Mouse (Mus musculus): Measurements from ENCODE around the gene Meis1. TPM values are rescaled to one million over a fixed set of nuclear protein-coding genes. Genes with fewer than 3 reads are reported as not detected.

Meis1 gene
- polyA plus RNA-seq, 1 experiment from 2014 or later: 153 TPM

DNA sequence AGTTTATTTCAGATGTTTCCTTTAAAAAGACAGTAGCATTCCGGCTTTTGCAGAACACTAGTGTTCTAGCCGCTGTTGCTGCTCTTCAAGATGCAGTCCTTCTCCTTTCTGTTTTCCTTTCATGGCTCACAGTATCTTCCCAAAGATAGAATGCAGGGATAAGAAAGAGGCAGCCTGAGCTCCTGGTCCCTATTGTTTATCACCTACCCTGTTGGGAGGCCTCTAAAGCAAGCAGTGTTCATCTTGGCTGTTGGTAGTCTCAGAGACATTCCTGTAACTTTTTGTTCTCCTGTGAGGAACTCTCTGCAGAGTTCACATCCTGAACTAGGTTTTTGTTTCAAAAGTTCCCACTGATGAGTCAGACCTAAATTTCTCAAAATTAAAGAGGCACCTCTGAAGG lies 3.8 kb upstream of the Meis1 start:
- Histone ChIP-seq H3K4me1 (ENCODE audit: control insufficient read depth, insufficient read depth, low read length) (peaks cover 18% of the 10 kb centered on the region), H3K4me2 (ENCODE audit: low read depth, low read length) (peak overlapping the region; percentile 22), H3K4me3 (replicated peaks; ENCODE audit: low read length) (no peak overlapping the region), H3K27ac (ENCODE audit: low read length) (peak overlapping the region; percentile 58), H3K36me3 (ENCODE audit: control insufficient read depth, insufficient read depth, low read length) (no peaks in the 10 kb centered on the region), H3K9ac (ENCODE audit: low read length) (peak overlapping the region; percentile 51), H3K27me3 (ENCODE audit: control insufficient read depth, insufficient read depth, low read length) (no peaks in the 10 kb centered on the region), H3K9me3 (replicated peaks; ENCODE audit: control insufficient read depth, low read length) (no peaks in the 10 kb centered on the region)
- WGBS: 46% methylated on average over 2 of the region's 2 CpGs
- ATAC-seq (ENCODE audit: insufficient read depth, low FRiP score): no peak

DNA sequence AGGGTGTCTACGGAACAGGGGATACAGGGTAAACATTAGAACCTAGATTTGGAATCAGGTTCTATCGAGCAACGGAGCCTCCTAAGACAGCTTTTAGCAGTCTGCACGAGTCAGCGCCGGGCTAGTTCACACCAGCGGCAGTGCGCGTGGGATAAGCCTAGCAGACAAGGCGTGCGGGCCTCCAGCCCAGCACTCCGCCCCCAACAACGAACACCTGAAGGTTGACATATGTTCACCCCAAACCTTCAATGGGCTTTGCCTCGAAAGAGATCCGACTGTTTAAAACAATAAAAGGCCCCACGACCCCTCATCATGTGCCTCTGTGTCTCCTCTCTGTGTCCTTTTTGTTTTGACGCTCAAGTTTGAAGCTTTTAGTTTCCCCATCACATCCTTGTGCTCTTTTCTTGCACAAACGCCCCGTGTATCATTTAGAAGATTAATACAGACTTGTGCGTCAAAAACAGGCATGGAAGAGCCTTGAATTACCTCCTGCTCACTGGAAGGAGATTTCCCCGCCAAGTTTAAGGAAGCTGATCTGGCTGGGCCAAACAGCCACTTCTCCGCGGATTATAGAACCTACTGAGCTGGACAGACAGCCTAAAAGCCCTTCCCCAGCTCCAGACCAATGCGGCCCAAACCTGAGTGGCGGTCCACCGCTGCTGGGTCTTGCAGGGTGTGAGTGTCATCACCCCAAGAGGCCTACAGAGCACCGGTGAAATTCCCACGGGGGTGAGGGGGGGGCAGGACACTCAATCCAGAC lies 2.3 kb upstream of the Meis1 start:
- no peak; the same call in 1 of the 2 replicates for ATAC-seq (ENCODE audit: insufficient read depth, low FRiP score)
- Histone ChIP-seq H3K9ac (ENCODE audit: low read length) (peak overlapping the region; percentile 100), H3K4me3 (replicated peaks; ENCODE audit: low read length) (peak overlapping the region; percentile 88), H3K27me3 (ENCODE audit: control insufficient read depth, insufficient read depth, low read length) (no peaks in the 10 kb centered on the region), H3K36me3 (ENCODE audit: control insufficient read depth, insufficient read depth, low read length) (no peaks in the 10 kb centered on the region), H3K27ac (ENCODE audit: low read length) (peak overlapping the region; percentile 95), H3K4me1 (ENCODE audit: control insufficient read depth, insufficient read depth, low read length) (peaks cover 15% of the 10 kb centered on the region), H3K9me3 (replicated peaks; ENCODE audit: control insufficient read depth, low read length) (no peaks in the 10 kb centered on the region), H3K4me2 (ENCODE audit: low read depth, low read length) (peak overlapping the region; percentile 81)
- 5% methylated on average over 28 of the region's 28 CpGs for WGBS

DNA sequence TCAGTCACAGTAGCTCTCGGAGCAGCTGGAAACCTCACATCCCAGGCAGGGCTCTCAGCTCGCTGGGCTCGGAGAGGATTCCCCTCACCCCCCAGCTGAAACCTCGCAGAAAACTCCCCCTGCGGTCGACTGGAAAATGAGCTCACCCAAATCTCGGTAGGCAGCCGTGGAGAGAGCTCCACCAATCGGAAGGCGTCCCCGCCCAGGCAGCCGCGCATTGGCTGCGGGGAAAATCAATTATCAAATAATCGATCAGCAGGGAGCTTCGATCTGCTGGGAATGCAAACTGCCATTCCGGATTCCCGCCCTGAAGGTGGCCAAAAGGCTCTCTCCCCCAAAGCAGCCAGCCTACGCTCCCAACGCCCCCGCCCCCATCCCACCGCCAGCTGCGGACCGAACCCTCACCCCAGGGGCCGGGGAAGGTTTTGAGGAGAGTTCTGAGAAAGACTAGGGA lies 1.6 kb upstream of the Meis1 start:
- peak overlapping the region; percentile 88 for H3K4me3 ChIP-seq (replicated peaks; ENCODE audit: low read length)
- peak overlapping the region; percentile 100 for H3K9ac ChIP-seq (ENCODE audit: low read length)
- peak overlapping the region; percentile 81 for H3K4me2 ChIP-seq (ENCODE audit: low read depth, low read length)
- peak; percentile 88 for ATAC-seq (ENCODE audit: insufficient read depth, low FRiP score)
- H3K27me3 ChIP-seq (ENCODE audit: control insufficient read depth, insufficient read depth, low read length): no peaks in the 10 kb centered on the region
- under 1% methylated on average over 25 of the region's 25 CpGs for WGBS
- H3K27ac ChIP-seq (ENCODE audit: low read length): peak overlapping the region; percentile 95
- H3K4me1 ChIP-seq (ENCODE audit: control insufficient read depth, insufficient read depth, low read length): peaks cover 15% of the 10 kb centered on the region
- H3K36me3 ChIP-seq (ENCODE audit: control insufficient read depth, insufficient read depth, low read length): 0 out of 2 replicates have a peak, but pooled peaks cover 3% of the 10 kb centered on the region
- H3K9me3 ChIP-seq (replicated peaks; ENCODE audit: control insufficient read depth, low read length): no peaks in the 10 kb centered on the region

DNA sequence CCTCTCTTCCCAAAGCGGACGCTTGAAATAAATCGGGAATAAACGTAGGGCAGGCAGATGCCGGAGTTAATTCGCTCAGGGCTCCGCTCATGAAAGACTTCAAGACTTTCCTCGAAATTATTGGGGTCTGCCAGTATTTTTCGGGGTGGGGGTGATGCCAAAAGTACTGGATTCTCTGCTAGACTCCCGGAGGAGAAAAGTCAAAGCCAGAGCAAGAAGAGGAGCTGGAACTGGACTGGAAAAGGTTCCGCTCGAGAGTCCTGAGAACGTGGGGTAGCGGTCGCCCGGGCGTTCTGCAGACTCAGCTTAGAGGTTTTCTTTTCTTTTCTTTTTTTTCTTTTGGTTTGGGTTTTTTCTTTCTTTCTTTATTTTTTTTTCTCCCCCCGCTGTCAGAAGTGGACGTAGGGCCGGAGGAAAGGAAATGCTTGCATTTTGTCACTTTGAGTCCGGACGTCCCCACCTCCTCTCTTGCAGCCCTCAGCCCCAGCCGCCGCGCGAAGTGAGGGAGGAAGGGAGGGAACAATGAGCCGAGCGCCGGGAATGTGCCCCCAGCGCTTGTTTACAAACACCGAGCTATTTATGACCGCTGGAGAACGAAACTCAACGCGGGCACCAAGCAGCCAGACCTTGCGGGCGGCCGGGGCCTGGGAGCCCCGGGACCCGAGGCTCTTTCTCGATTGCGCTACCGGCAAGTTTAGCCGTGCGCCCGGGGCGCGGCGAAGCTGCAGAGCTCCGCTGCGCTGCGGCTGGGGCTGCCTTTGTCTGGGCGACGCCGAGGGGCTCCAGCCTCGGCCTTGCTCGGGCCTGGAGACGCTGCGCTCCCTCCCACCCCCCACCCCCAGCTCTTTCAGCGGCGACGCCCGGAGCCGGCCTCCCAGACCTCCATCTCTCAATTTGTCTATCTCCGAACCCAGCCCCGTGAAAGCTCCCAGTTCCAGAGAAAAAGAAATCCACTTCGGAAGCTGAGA lies 703 bp upstream of the Meis1 start:
- no peaks in the 10 kb centered on the region for H3K9me3 ChIP-seq (replicated peaks; ENCODE audit: control insufficient read depth, low read length)
- H3K36me3 ChIP-seq (ENCODE audit: control insufficient read depth, insufficient read depth, low read length): 0 out of 2 replicates have a peak, but pooled peaks cover 3% of the 10 kb centered on the region
- peak overlapping the region; percentile 100 for H3K9ac ChIP-seq (ENCODE audit: low read length)
- H3K4me1 ChIP-seq (ENCODE audit: control insufficient read depth, insufficient read depth, low read length): peaks cover 15% of the 10 kb centered on the region
- H3K4me3 ChIP-seq (replicated peaks; ENCODE audit: low read length): peak overlapping the region; percentile 88
- peak overlapping the region; percentile 81 for H3K4me2 ChIP-seq (ENCODE audit: low read depth, low read length)
- under 1% methylated on average over 67 of the region's 67 CpGs for WGBS
- peak; percentile 16; the same call in 1 of the 2 replicates for ATAC-seq (ENCODE audit: insufficient read depth, low FRiP score)
- H3K27me3 ChIP-seq (ENCODE audit: control insufficient read depth, insufficient read depth, low read length): no peaks in the 10 kb centered on the region
- peak overlapping the region; percentile 95 for H3K27ac ChIP-seq (ENCODE audit: low read length)

DNA sequence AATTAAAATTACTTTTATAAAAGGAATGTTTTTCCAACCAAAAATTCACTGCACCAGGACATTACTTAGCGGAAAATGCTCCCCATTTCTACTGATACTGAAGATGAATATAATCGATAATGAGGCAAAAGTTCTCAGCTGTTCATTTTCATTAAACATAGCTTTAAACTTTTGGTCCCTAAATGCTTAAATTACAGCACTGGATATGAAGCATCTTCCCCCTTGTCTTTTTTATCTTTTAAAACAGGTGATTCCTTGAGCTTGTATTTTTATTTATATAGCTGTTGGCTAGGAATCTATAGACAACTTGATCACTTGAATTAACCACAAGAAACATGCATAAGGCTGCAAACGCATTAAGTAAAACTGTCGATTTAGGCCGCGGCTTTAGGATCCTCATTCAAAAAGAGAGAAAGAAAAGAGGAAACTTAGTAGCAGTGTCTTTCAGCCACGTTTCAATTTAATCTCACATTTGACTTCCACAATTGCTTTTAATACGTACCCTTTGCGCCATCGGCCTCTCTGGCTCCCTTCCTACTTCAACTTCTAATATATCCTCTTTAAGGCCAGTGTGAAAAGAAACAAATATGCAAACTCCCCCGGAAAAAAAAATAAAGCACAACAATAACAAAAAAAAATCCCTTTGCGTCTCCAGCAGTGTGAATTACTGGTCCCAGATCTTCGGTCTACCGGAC lies 919 bp downstream of the Meis1 start:
- Histone ChIP-seq H3K36me3 (ENCODE audit: control insufficient read depth, insufficient read depth, low read length) (0 out of 2 replicates have a peak, but pooled peaks cover 3% of the 10 kb centered on the region), H3K4me1 (ENCODE audit: control insufficient read depth, insufficient read depth, low read length) (peaks cover 11% of the 10 kb centered on the region), H3K9ac (ENCODE audit: low read length) (peak overlapping the region; percentile 100), H3K27ac (ENCODE audit: low read length) (peak overlapping the region; percentile 95), H3K9me3 (replicated peaks; ENCODE audit: control insufficient read depth, low read length) (no peaks in the 10 kb centered on the region), H3K4me3 (replicated peaks; ENCODE audit: low read length) (peak overlapping the region; percentile 88), H3K4me2 (ENCODE audit: low read depth, low read length) (peak overlapping the region; percentile 81), H3K27me3 (ENCODE audit: control insufficient read depth, insufficient read depth, low read length) (no peaks in the 10 kb centered on the region)
- under 1% methylated on average over 14 of the region's 14 CpGs for WGBS
- ATAC-seq (ENCODE audit: insufficient read depth, low FRiP score): no peak

DNA sequence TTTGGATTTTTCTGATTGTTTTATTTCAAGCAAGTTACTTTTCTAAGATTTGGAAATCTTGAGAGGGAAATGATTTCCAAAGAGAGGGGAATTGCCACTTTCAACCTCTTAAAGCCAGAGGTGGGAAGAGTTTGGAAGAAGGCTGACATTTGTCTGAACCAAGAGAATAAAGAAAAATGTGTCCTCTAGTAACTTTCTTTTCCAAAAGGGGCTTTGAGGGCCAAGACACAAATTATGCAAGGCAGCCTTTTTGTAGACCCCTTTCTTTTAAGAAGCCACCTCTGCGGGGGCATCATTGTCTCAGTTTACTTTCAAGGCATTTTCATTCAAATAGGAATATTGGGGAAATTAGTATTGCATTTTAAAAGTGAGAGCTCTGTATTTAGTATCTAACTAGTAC lies 1.5 kb downstream of the Meis1 start:
- WGBS: 6% methylated on average over 1 of the region's 1 CpGs
- H3K4me1 ChIP-seq (ENCODE audit: control insufficient read depth, insufficient read depth, low read length): peaks cover 6% of the 10 kb centered on the region

DNA sequence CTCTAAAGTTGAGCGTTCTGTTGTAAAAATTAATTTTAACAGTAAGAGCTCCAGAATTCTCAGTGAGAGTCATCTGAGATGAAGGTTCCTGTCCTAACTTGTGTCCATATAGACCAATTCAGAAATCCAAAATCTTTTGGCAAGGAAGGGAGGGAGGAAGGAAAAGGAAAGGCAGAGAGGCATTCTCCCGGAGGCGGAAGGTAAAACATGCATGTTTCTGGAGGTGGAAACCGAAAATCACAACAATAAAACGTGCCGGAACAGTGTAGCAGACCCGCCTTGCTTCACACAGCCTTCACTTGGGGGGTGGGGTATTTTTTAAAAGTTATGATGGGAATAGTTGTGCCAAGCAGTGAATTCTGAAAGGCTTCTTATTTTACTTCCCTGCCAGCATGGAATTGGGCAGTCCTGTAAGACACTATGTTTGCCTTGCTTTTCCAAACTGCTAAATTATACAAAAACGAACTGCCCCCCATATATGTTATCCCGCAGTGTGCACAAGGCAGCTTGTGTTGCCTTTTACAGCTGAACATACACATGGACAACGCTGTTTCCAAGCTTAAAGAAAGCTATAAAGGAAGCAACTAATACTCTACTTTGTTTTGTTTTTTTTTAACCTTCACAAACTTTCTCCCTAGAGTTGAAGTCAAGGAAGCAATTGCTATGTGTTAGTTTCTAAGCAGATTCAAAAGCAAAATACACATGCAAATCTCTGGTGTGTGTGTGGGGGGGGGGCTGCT lies 2.1 kb downstream of the Meis1 start:
- H3K4me3 ChIP-seq (replicated peaks; ENCODE audit: low read length): peak overlapping the region; percentile 88
- no peaks in the 10 kb centered on the region for H3K9me3 ChIP-seq (replicated peaks; ENCODE audit: control insufficient read depth, low read length)
- peaks cover 6% of the 10 kb centered on the region for H3K4me1 ChIP-seq (ENCODE audit: control insufficient read depth, insufficient read depth, low read length)
- H3K36me3 ChIP-seq (ENCODE audit: control insufficient read depth, insufficient read depth, low read length): 0 out of 2 replicates have a peak, but pooled peaks cover 3% of the 10 kb centered on the region
- under 1% methylated on average over 10 of the region's 10 CpGs for WGBS
- H3K4me2 ChIP-seq (ENCODE audit: low read depth, low read length): peak overlapping the region; percentile 85
- no peak for ATAC-seq (ENCODE audit: insufficient read depth, low FRiP score)
- peak overlapping the region; percentile 95 for H3K27ac ChIP-seq (ENCODE audit: low read length)
- peak overlapping the region; percentile 93 for H3K9ac ChIP-seq (ENCODE audit: low read length)
- no peaks in the 10 kb centered on the region for H3K27me3 ChIP-seq (ENCODE audit: control insufficient read depth, insufficient read depth, low read length)

More for the DNA sequence above, 1.5 kb downstream of the Meis1 start:
- Histone ChIP-seq H3K4me3 (replicated peaks; ENCODE audit: low read length) (peak overlapping the region; percentile 88), H3K4me2 (ENCODE audit: low read depth, low read length) (peak overlapping the region; percentile 85), H3K9ac (ENCODE audit: low read length) (peak overlapping the region; percentile 93), H3K27ac (ENCODE audit: low read length) (peak overlapping the region; percentile 95), H3K27me3 (ENCODE audit: control insufficient read depth, insufficient read depth, low read length) (no peaks in the 10 kb centered on the region), H3K36me3 (ENCODE audit: control insufficient read depth, insufficient read depth, low read length) (0 out of 2 replicates have a peak, but pooled peaks cover 3% of the 10 kb centered on the region), H3K9me3 (replicated peaks; ENCODE audit: control insufficient read depth, low read length) (no peaks in the 10 kb centered on the region)
- no peak for ATAC-seq (ENCODE audit: insufficient read depth, low FRiP score)

Data from stomach, embryonic 16.5 days (tissue).